Mouse (Mus musculus): Measurements from ENCODE around the gene Recql.
"Not testable (repeated sequence)": the region's sequence is repeated elsewhere in the genome, so short reads cannot be mapped to it uniquely, and the experiment has no call there.

Gene Recql

GRCm38 (mm10) chr6:142365742-142366472 lies 21.0 kb downstream of the Recql start:
- no peak for DNase-seq (ENCODE audit: low spot score)

- DNase-seq (ENCODE audit: low spot score): peak; percentile 41
These were observed 23.8 kb downstream of the Recql start for GRCm38 (mm10) chr6:142363019-142363576.

- DNase-seq (ENCODE audit: low spot score): no peak
These were observed 24.9 kb downstream of the Recql start for GRCm38 (mm10) chr6:142362036-142362435.

GRCm38 (mm10) chr6:142357106-142357505 lies 29.8 kb downstream of the Recql start:
- DNase-seq (ENCODE audit: low spot score): no peak

GRCm38 (mm10) chr6:142352099-142352498 lies 34.8 kb downstream of the Recql start:
- DNase-seq (ENCODE audit: low spot score): not testable (repeated sequence)

- no peak for DNase-seq (ENCODE audit: low spot score)
These were observed 39.2 kb downstream of the Recql start for GRCm38 (mm10) chr6:142347431-142348385.

GRCm38 (mm10) chr6:142346181-142347110 lies 40.4 kb downstream of the Recql start:
- DNase-seq (ENCODE audit: low spot score): no peak

GRCm38 (mm10) chr6:142345440-142346038 lies 41.3 kb downstream of the Recql start, which contains the start of gene Pyroxd1:
Gene Pyroxd1 (plus strand): TSS chr6:142345654.
- peak; percentile 94 for DNase-seq (ENCODE audit: low spot score)

- peak; percentile 50 for DNase-seq (ENCODE audit: low spot score)
These were observed 43.3 kb downstream of the Recql start for GRCm38 (mm10) chr6:142343561-142343960.

GRCm38 (mm10) chr6:142339576-142339975 lies 47.3 kb downstream of the Recql start:
- no peak for DNase-seq (ENCODE audit: low spot score)

GRCm38 (mm10) chr6:142338961-142339360 lies 47.9 kb downstream of the Recql start:
- DNase-seq (ENCODE audit: low spot score): no peak

- DNase-seq (ENCODE audit: low spot score): no peak
These were observed 57.7 kb downstream of the Recql start for GRCm38 (mm10) chr6:142329201-142329600.

- no peak for DNase-seq (ENCODE audit: low spot score)
These were observed 60.3 kb downstream of the Recql start for GRCm38 (mm10) chr6:142326598-142326997.

GRCm38 (mm10) chr6:142322881-142323280 lies 64.0 kb downstream of the Recql start, which contains the start of gene Slco1a5:
Gene Slco1a5 (minus strand): TSS chr6:142322981.
- DNase-seq (ENCODE audit: low spot score): no peak

GRCm38 (mm10) chr6:142317106-142317505 lies 69.8 kb downstream of the Recql start:
- no peak for DNase-seq (ENCODE audit: low spot score)

GRCm38 (mm10) chr6:142314285-142314684 lies 72.6 kb downstream of the Recql start:
- DNase-seq (ENCODE audit: low spot score): no peak

GRCm38 (mm10) chr6:142305076-142305475 lies 81.8 kb downstream of the Recql start:
- DNase-seq (ENCODE audit: low spot score): no peak

Data from adipocyte (in vitro differentiated cells).